Mouse (Mus musculus) kidney, postnatal 4 days (tissue): ENCODE data around the gene Oat.

Experiments
- DNase-seq, 2 experiments: peaks; one replicate each; pipeline ENCODE4 v3.0.0; 2021; ENCODE audit warnings: mixed read lengths in 2 of 2

The Oat gene

DNA sequence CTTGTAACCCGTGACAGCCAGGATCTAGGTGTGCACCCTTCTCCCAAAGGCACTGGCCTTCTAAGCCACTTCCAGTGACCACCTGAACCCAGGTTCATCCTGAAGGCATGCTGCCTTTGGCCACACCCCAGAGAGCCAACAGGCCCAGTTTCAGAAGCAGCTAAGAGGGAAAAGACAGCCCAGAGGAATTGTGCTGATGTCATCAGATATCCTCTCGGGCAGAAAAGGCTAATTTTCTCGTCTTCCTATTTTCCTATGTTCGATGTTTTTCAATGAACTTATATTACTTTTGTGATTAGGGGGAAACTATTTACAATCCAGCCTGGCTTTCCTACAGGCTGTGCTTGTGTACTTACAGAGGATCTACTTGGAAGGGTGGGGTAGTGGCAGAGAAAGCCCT, 35.6 kb downstream of the Oat start:
- no peak for DNase-seq

DNA sequence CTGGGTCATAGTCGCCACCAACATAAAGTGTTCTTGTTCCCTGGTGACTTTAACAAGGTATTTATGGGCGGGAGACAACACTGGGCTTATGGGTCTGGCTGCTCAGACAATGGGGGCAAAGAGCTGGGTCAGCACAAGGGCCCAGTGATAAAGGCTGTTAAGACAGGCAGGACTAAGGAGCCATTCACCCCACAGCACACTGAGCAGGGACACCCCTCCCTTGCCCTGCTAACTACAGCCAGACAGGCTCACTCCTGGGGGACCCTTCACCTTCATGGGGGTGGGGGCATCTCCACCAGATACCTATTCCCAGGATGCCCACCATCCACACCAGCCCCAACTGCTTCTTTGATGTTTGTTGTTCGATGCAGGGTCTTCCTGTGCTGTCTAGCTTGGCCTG, 47.0 kb downstream of the Oat start:
- DNase-seq: no peak

DNA sequence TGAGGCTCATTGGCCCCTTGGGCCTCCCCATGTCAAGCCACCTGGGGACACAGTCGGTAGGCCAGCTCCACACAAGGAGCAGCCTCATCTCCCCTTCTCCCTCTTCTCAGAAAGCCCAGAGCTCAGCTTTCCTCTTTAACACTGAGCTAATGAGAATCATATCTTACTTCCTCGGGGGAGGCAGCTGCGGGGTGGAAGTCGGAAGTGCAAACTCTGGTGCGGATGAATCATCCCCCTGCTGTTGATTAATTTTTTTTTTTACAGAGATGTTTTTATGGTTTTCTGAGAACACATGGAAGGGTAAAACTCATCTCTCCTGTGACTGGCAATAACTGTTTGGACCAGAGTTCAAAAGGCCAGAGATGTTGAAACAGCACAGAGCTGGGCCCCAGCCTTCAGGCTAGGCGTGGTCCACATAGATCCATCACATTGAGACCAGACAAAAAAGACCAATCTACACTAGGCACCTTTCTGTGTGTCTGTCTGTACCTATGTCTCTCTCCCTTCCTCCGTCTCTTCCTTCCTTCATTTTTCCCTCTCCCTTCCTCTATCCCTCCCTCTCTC, 62.7 kb downstream of the Oat start:
- DNase-seq: no peak

DNA sequence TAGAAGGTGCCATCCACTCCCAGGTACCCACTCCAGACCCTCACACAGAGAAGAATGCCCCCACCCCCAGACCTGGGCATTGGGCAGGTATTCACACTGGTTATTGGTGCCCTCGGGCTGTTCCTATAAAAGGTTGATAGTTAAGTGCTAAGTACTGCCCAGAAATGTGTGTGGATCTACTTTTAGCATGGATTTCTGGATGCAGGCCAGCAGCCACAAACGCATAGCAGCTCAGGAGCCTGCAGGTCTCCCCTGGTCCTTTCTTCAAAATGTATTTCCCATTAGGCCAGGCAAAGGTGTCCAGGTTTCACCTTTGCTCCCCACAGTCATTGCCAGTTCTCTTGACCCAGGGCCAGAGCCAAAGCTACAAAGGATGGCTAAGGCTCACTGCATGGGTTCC, 67.1 kb downstream of the Oat start:
- no peak for DNase-seq
